Mouse (Mus musculus) gastrocnemius, adult 18-20 months (tissue): ENCODE results near the gene Gtpbp2. TPM values are rescaled to one million over a fixed set of nuclear protein-coding genes. Genes with fewer than 3 reads are reported as not detected.

Experiments used
- DNase-seq: peaks from one replicate; pipeline ENCODE4 v3.0.0; 2021; ENCODE audit warnings: low spot score
- total RNA-seq, 2 experiments: library from RNA; stranded (reverse); gene quantifications; 2 replicates each; pipeline ENCODE4 v1.2.3; 2021

The Gtpbp2 gene
- total RNA-seq, 2 experiments from 2014 or later: 41.0 to 41.4 TPM

GRCm38 (mm10) chr17:46203078-46203477 is 42.2 kb downstream of the Gtpbp2 start:
- DNase-seq: peak; percentile 28

- no peak for DNase-seq
Observed at GRCm38 (mm10) chr17:46206676-46207075, 45.8 kb downstream of the Gtpbp2 start.

DNA sequence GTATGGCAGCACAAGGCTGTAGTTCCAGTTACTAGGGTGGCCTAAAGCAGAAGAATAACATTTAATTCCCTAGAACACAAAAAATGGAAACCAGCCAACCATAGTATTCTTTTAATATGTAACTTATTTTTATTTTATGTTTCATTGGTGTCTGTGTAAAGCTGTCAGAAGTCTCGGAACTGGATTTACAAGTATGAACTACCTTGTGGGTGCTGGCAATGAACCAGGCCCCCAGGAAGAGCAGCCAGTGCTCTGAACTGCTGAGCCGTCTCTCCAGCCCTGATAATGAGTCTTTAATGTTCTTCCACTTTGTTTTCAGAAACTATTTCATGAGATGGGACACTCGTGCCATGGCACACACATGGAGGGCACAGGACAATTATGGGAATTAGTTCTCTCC is 49.7 kb downstream of the Gtpbp2 start:
- DNase-seq: no peak

Other genes with a start within 250 kb of the Gtpbp2 start
- 100 to 1,000 TPM in 1 of 2 experiments, 10 to 100 TPM in 1; 90.0 to 204 TPM for gene Vegfa, start 128.7 kb upstream of the Gtpbp2 start, total RNA-seq
- gene Mrps18a, start 50.0 kb upstream of the Gtpbp2 start, total RNA-seq: 10 to 100 TPM; 86.2 to 99.1 TPM
- gene Rsph9, start 16.8 kb upstream of the Gtpbp2 start, total RNA-seq: under 1 TPM; 0.47 to 0.57 TPM
- 10 to 100 TPM; 16.6 to 19.3 TPM for gene Mad2l1bp, start 7.5 kb upstream of the Gtpbp2 start, total RNA-seq
- 10 to 100 TPM; 12.0 to 12.7 TPM for gene Polh, start 41.6 kb downstream of the Gtpbp2 start, total RNA-seq
- gene Xpo5, start 41.8 kb downstream of the Gtpbp2 start, total RNA-seq: 1 to 10 TPM; 9.0 to 9.6 TPM
- gene Polr1c, start 87.0 kb downstream of the Gtpbp2 start, total RNA-seq: 10 to 100 TPM; 15.0 to 15.1 TPM
- gene Yipf3, start 87.0 kb downstream of the Gtpbp2 start, total RNA-seq: 10 to 100 TPM; 46.7 to 60.1 TPM
- under 1 TPM; 0.14 to 0.21 TPM for gene Lrrc73, start 92.5 kb downstream of the Gtpbp2 start, total RNA-seq
- 10 to 100 TPM; 32.1 to 48.1 TPM for gene Tjap1, start 122.0 kb downstream of the Gtpbp2 start, total RNA-seq
- gene Dlk2, start 136.4 kb downstream of the Gtpbp2 start, total RNA-seq: not detected
- 1 to 10 TPM; 1.9 to 2.9 TPM for gene Abcc10, start 167.3 kb downstream of the Gtpbp2 start, total RNA-seq
- gene Zfp318, start 222.7 kb downstream of the Gtpbp2 start, total RNA-seq: 10 to 100 TPM; 14.0 to 15.5 TPM